Mouse (Mus musculus) CH12.LX (cell line): ENCODE results near the gene Nacc1. TPM values are rescaled to one million over a fixed set of nuclear protein-coding genes. Genes with fewer than 3 reads are reported as not detected.

Experiments
- DNase-seq: peaks from one replicate; pipeline ENCODE4 v3.0.0-alpha.2; 2013; ENCODE audit errors: extremely low read depth
- H3K27ac ChIP-seq: 2 replicates; pipeline ENCODE4 v1.5.1; 2012; ENCODE audit warnings: low read depth, mild to moderate bottlenecking, control low read depth, moderate library complexity; ENCODE audit not compliant: insufficient read depth
- H3K27me3 ChIP-seq: replicated peaks from 2 replicates; pipeline ENCODE3; 2012; ENCODE audit warnings: inconsistent platforms
- H3K36me3 ChIP-seq, 2 experiments: replicated peaks in 1 of 2; 2 replicates each; pipeline versions ENCODE3 to v1.6.1; 2012; ENCODE audit warnings: inconsistent platforms in 1 of 2, low read length in 1 of 2, mild to moderate bottlenecking in 1 of 2, mixed read lengths in 1 of 2, moderate library complexity in 1 of 2; ENCODE audit not compliant: control insufficient read depth in 1 of 2, insufficient read depth in 1 of 2
- H3K4me1 ChIP-seq, 2 experiments: 2 replicates each; pipeline ENCODE4 v1.6.1; 2012; ENCODE audit warnings: inconsistent platforms in 1 of 2, moderate library complexity in 1 of 2; ENCODE audit not compliant: insufficient read depth in 2 of 2, control insufficient read depth in 1 of 2
- H3K4me2 ChIP-seq: 2 replicates; pipeline ENCODE4 v1.6.1; 2012; ENCODE audit warnings: low read depth, mild to moderate bottlenecking, control low read depth; ENCODE audit not compliant: poor library complexity, insufficient read depth, severe bottlenecking
- H3K4me3 ChIP-seq, 3 experiments: fragments of 150-350 bp in 1 of 3; sonication (generic) in 1 of 3; replicated peaks in 1 of 3; 2 replicates each; pipeline versions ENCODE3 to v1.5.1; 2011 to 2012; ENCODE audit warnings: low read depth in 2 of 3, low read length in 2 of 3, mild to moderate bottlenecking in 2 of 3, moderate library complexity in 2 of 3, control low read depth in 1 of 3, improper control_type of control experiment in 1 of 3, inconsistent platforms in 1 of 3, mixed read lengths in 1 of 3; ENCODE audit not compliant: poor library complexity in 1 of 3
- H3K79me2 ChIP-seq: replicated peaks from 2 replicates; pipeline ENCODE4 v1.6.1; 2012; ENCODE audit warnings: mild to moderate bottlenecking, moderate library complexity; ENCODE audit not compliant: control insufficient read depth, poor library complexity, insufficient read depth, severe bottlenecking; ENCODE audit errors: extremely low read depth
- H3K9ac ChIP-seq: 2 replicates; pipeline ENCODE4 v1.6.1; 2012; ENCODE audit warnings: low read depth, mild to moderate bottlenecking, control low read depth, moderate library complexity; ENCODE audit not compliant: insufficient read depth
- H3K9me3 ChIP-seq: replicated peaks from 2 replicates; pipeline ENCODE3; 2012; ENCODE audit warnings: low read length, inconsistent platforms, mixed read lengths
- BHLHE40 ChIP-seq: IDR thresholded peaks from 2 replicates; pipeline ENCODE4 v1.6.1; 2011; ENCODE audit warnings: mild to moderate bottlenecking, low read depth, low read length, improper control_type of control experiment
- CHD1 ChIP-seq: IDR thresholded peaks from 2 replicates; pipeline ENCODE4 v1.6.1; 2012; ENCODE audit warnings: low read depth, low read length, improper control_type of control experiment, inconsistent platforms
- CHD2 ChIP-seq: IDR thresholded peaks from 2 replicates; pipeline ENCODE4 v1.6.1; 2011; ENCODE audit warnings: low read length, improper control_type of control experiment
- CTCF ChIP-seq, 2 experiments: IDR thresholded peaks in 1 of 2; conservative IDR thresholded peaks in 1 of 2; 2 replicates each; pipeline ENCODE4 v1.5.1; 2011 to 2012; ENCODE audit warnings: low read depth in 2 of 2, low read length in 2 of 2, improper control_type of control experiment in 1 of 2, inconsistent platforms in 1 of 2, mild to moderate bottlenecking in 1 of 2, moderate library complexity in 1 of 2
- E2F4 ChIP-seq: IDR thresholded peaks from 2 replicates; pipeline ENCODE4 v1.6.1; 2011; ENCODE audit warnings: low read depth, low read length, improper control_type of control experiment; ENCODE audit not compliant: insufficient replicate concordance
- ELF1 ChIP-seq: IDR thresholded peaks from 2 replicates; pipeline ENCODE4 v1.6.1; 2014; ENCODE audit warnings: low read depth, mild to moderate bottlenecking, inconsistent platforms, low read length, improper control_type of control experiment
- EP300 ChIP-seq: IDR thresholded peaks from 2 replicates; pipeline ENCODE4 v1.6.1; 2011; ENCODE audit warnings: low read length, improper control_type of control experiment
- ETS1 ChIP-seq: conservative IDR thresholded peaks from 2 replicates; pipeline ENCODE4 v1.6.1; 2012; ENCODE audit warnings: low read depth, mild to moderate bottlenecking, inconsistent platforms, low read length, improper control_type of control experiment, moderate library complexity
- GABPA ChIP-seq: IDR thresholded peaks from 2 replicates; pipeline ENCODE4 v1.6.1; 2012; ENCODE audit warnings: low read depth, low read length, improper control_type of control experiment, inconsistent platforms; ENCODE audit not compliant: insufficient replicate concordance
- HCFC1 ChIP-seq: IDR thresholded peaks from 2 replicates; pipeline ENCODE4 v1.6.1; 2012; ENCODE audit warnings: low read depth, mild to moderate bottlenecking, inconsistent platforms, low read length, improper control_type of control experiment
- IRF4 ChIP-seq: IDR thresholded peaks from 2 replicates; pipeline ENCODE4 v1.6.1; 2014; ENCODE audit warnings: low read depth, mild to moderate bottlenecking, inconsistent platforms, low read length, improper control_type of control experiment
- JUN ChIP-seq: IDR thresholded peaks from 2 replicates; pipeline ENCODE4 v1.6.1; 2011; ENCODE audit warnings: low read depth, mild to moderate bottlenecking, low read length, improper control_type of control experiment, moderate library complexity; ENCODE audit not compliant: insufficient read depth
- JUND ChIP-seq: conservative IDR thresholded peaks from 2 replicates; pipeline ENCODE4 v1.6.1; 2011; ENCODE audit warnings: low read depth, low read length, improper control_type of control experiment
- KAT2A ChIP-seq: IDR thresholded peaks from 2 replicates; pipeline ENCODE4 v1.6.1; 2012; ENCODE audit warnings: low read length, improper control_type of control experiment, inconsistent platforms; ENCODE audit not compliant: insufficient replicate concordance
- MAFK ChIP-seq: IDR thresholded peaks from 2 replicates; pipeline ENCODE4 v1.6.1; 2011; ENCODE audit warnings: low read length, improper control_type of control experiment; ENCODE audit not compliant: insufficient replicate concordance
- MAX ChIP-seq: IDR thresholded peaks from 2 replicates; pipeline ENCODE4 v1.6.1; 2011; ENCODE audit warnings: low read length, improper control_type of control experiment
- MAZ ChIP-seq: IDR thresholded peaks from 2 replicates; pipeline ENCODE4 v1.6.1; 2012; ENCODE audit warnings: low read depth, mild to moderate bottlenecking, inconsistent platforms, low read length, improper control_type of control experiment, moderate library complexity
- MEF2A ChIP-seq: IDR thresholded peaks from 2 replicates; pipeline ENCODE4 v1.6.1; 2014; ENCODE audit warnings: low read depth, mild to moderate bottlenecking, inconsistent platforms, low read length, improper control_type of control experiment, borderline replicate concordance
- MXI1 ChIP-seq: IDR thresholded peaks from 2 replicates; pipeline ENCODE4 v1.6.1; 2011; ENCODE audit warnings: mild to moderate bottlenecking, low read depth, low read length, improper control_type of control experiment
- MYC ChIP-seq: IDR thresholded peaks from 2 replicates; pipeline ENCODE4 v1.6.1; 2011; ENCODE audit warnings: low read depth, mild to moderate bottlenecking, improper control_type of control experiment, low read length
- NELFE ChIP-seq: IDR thresholded peaks from 2 replicates; pipeline ENCODE4 v1.6.1; 2011; ENCODE audit warnings: low read depth, low read length, improper control_type of control experiment
- NRF1 ChIP-seq: IDR thresholded peaks from 2 replicates; pipeline ENCODE4 v1.6.1; 2014; ENCODE audit warnings: low read depth, mild to moderate bottlenecking, inconsistent platforms, low read length, improper control_type of control experiment, moderate library complexity
- PAX5 ChIP-seq: IDR thresholded peaks from 2 replicates; pipeline ENCODE4 v1.6.1; 2012; ENCODE audit warnings: low read length, inconsistent platforms, mixed read lengths
- POLR2A ChIP-seq: IDR thresholded peaks from 2 replicates; pipeline ENCODE4 v1.6.1; 2011; ENCODE audit warnings: low read depth, mild to moderate bottlenecking, improper control_type of control experiment, low read length
- POLR2AphosphoS2 ChIP-seq: IDR thresholded peaks from 2 replicates; pipeline ENCODE4 v1.6.1; 2011; ENCODE audit warnings: low read depth, low read length, improper control_type of control experiment
- RAD21 ChIP-seq: IDR thresholded peaks from 2 replicates; pipeline ENCODE4 v1.6.1; 2011; ENCODE audit warnings: low read depth, mild to moderate bottlenecking, low read length, improper control_type of control experiment, moderate library complexity
- RCOR1 ChIP-seq: conservative IDR thresholded peaks from 2 replicates; pipeline ENCODE4 v1.6.1; 2012; ENCODE audit warnings: low read depth, mild to moderate bottlenecking, inconsistent platforms, low read length, improper control_type of control experiment
- SIN3A ChIP-seq: IDR thresholded peaks from 2 replicates; pipeline ENCODE4 v1.6.1; 2012; ENCODE audit warnings: low read length, improper control_type of control experiment, inconsistent platforms
- SMC3 ChIP-seq: IDR thresholded peaks from 2 replicates; pipeline ENCODE4 v1.6.1; 2011; ENCODE audit warnings: low read depth, low read length, improper control_type of control experiment
- TBP ChIP-seq: conservative IDR thresholded peaks from 2 replicates; pipeline ENCODE4 v1.6.1; 2011; ENCODE audit warnings: low read depth, low read length, improper control_type of control experiment
- TCF12 ChIP-seq: IDR thresholded peaks from 2 replicates; pipeline ENCODE4 v1.6.1; 2014; ENCODE audit warnings: low read depth, mild to moderate bottlenecking, inconsistent platforms, low read length, improper control_type of control experiment
- UBTF ChIP-seq: IDR thresholded peaks from 2 replicates; pipeline ENCODE4 v1.6.1; 2012; ENCODE audit warnings: low read depth, mild to moderate bottlenecking, inconsistent platforms, low read length, improper control_type of control experiment, moderate library complexity
- USF1 ChIP-seq: IDR thresholded peaks from 2 replicates; pipeline ENCODE4 v1.6.1; 2014; ENCODE audit warnings: low read depth, mild to moderate bottlenecking, inconsistent platforms, low read length, improper control_type of control experiment
- USF2 ChIP-seq: conservative IDR thresholded peaks from 2 replicates; pipeline ENCODE4 v1.6.1; 2011; ENCODE audit warnings: low read depth, low read length, improper control_type of control experiment
- ZC3H11A ChIP-seq: IDR thresholded peaks from 2 replicates; pipeline ENCODE4 v1.6.1; 2012; ENCODE audit warnings: low read depth, mild to moderate bottlenecking, inconsistent platforms, low read length, improper control_type of control experiment
- ZKSCAN1 ChIP-seq: IDR thresholded peaks from 2 replicates; pipeline ENCODE4 v1.6.1; 2012; ENCODE audit warnings: low read depth, inconsistent platforms, low read length, improper control_type of control experiment, borderline replicate concordance
- ZMIZ1 ChIP-seq: IDR thresholded peaks from 2 replicates; pipeline ENCODE4 v1.6.1; 2012; ENCODE audit warnings: low read depth, mild to moderate bottlenecking, inconsistent platforms, low read length, improper control_type of control experiment
- ZNF384 ChIP-seq: IDR thresholded peaks from 2 replicates; pipeline ENCODE4 v1.6.1; 2012; ENCODE audit warnings: low read depth, low read length, improper control_type of control experiment, inconsistent platforms
- dilution Hi-C: fragments of 300-500 bp; cut with MboI; formaldehyde crosslinking; loops from 2 replicates; pipeline ENCODE4 v1.14.3; 2020; ENCODE audit warnings: low sequenced_read_pairs; ENCODE audit not compliant: extremely low pct_unique_long_range_greater_than_20kb, extremely low pct_ligation_motif_present
- in situ Hi-C: fragments of 300-500 bp; cut with MboI; formaldehyde crosslinking; loops from 3 replicates; pipeline ENCODE4 v1.14.3; 2019; ENCODE audit warnings: low sequenced_read_pairs, low pct_ligation_motif_present, low pct_unique_long_range_greater_than_20kb, mixed read lengths
- polyA plus RNA-seq: library from polyadenylated mRNA; unstranded; fragments of >175 nt; gene quantifications from 2 replicates; pipeline ENCODE4 v1.2.1, GENCODE M21; 2012; ENCODE audit warnings: low read depth; ENCODE audit not compliant: insufficient read length
- total RNA-seq, 2 experiments: library from RNA; depleted of rRNA; stranded (reverse); fragments of 300-350 nt in 1 of 2; fragments of >200 nt in 1 of 2; gene quantifications; 2 replicates each; pipeline ENCODE4 v1.2.3; 2012 to 2014

The Nacc1 gene
- total and polyA plus RNA-seq, 3 experiments: 23.3 to 84.1 (median 45.1) TPM

DNA sequence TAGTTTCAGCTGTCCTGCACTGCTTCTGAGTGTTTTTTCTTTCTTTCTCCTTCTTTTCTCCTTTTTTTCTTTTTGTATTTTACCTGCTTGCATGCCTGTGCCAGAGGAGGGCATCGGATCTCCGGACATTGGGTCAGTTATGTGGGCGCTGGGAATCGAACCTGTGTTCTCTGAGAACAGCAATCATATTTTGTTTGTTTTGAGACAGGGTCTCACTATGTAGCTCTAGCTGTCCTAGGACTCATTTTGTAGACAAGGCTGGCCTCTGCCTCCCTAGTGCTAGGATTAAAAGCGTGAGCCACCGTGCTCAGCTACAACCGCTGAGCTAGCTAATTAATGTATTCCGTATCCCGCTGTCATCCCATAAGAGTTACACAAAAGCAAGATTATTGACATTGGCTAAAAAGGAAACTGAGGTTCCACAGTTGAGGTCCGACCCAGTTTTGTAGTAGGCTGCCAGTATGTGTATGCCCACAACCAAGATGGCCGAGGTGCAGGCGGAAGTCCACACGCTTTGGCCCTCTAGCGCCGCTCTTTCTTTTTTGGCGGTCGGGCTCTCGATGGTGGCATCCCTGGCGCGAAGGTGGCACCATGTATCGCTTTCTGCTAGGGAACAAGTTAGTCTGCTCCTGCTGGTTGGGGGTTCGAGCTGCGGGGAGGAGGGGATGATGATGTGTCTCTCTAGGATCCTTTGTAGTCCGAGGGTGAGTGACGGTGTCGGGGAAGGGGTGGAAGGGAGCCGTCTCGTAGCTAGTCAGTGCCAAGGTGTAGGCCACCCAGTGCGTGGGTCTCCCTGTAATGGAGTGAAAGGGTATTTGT is 22.9 kb downstream of the Nacc1 start:
- H3K4me2 ChIP-seq: peak overlapping the region; percentile 88
- H3K36me3 ChIP-seq: peaks cover 6 to 22% of the 10 kb centered on the region in 2 experiments
- dilution Hi-C loops: no loop called here
- peak overlapping the region; percentile 73 to 82 (median 79) for H3K4me3 ChIP-seq
- H3K79me2 ChIP-seq: peaks cover 23% of the 10 kb centered on the region
- in situ Hi-C loops: no loop called here
- DNase-seq: peak; percentile 85
- TF ChIP-seq CTCF (conservative IDR thresholded peaks at IDR 0.05 in 1 of 2, IDR thresholded peaks at IDR 0.05 in 1 of 2; ENCODE audit: low read depth in 2 of 2, low read length in 2 of 2) (peak in 1 of 2 experiments; percentile 57; a peak in 2 of 4 replicates), KAT2A (peak; percentile 92; the same call in 1 of the 2 replicates), MAFK (no peak; the same call in 1 of the 2 replicates), BHLHE40 (no peak), SMC3 (no peak), RCOR1 (no peak), MYC (peak; percentile 42; the same call in 1 of the 2 replicates), ELF1 (peak; percentile 88), TBP (peak; percentile 76), ZNF384 (no peak), MEF2A (peak; percentile 68), CHD1 (peak; percentile 22; the same call in 1 of the 2 replicates), RAD21 (no peak), E2F4 (peak; percentile 86; the same call in 1 of the 2 replicates), ETS1 (no peak; the same call in none of the 2 replicates), POLR2A (peak; percentile 76), EP300 (no peak), NRF1 (peak; percentile 72), SIN3A (peak; percentile 89), GABPA (peak; percentile 62; the same call in 1 of the 2 replicates), HCFC1 (peak; percentile 96), JUND (no peak), ZMIZ1 (peak; percentile 62), ZKSCAN1 (no peak), NELFE (peak; percentile 76), USF1 (no peak), IRF4 (peak; percentile 48), POLR2AphosphoS2 (0 out of 2 replicates have a peak, but pooled peaks have one; percentile 62), UBTF (peak; percentile 70; the same call in 1 of the 2 replicates), CHD2 (peak; percentile 62), MAX (0 out of 2 replicates have a peak, but pooled peaks have one; percentile 69), USF2 (no peak), TCF12 (peak; percentile 90), MXI1 (0 out of 2 replicates have a peak, but pooled peaks have one; percentile 14), JUN (no peak), ZC3H11A (no peak), PAX5 (no peak), MAZ (no peak; the same call in 1 of the 2 replicates)
- peak overlapping the region; percentile 75 for H3K9ac ChIP-seq
- H3K9me3 ChIP-seq: no peaks in the 10 kb centered on the region
- H3K27me3 ChIP-seq: no peaks in the 10 kb centered on the region
- H3K4me1 ChIP-seq: peaks cover 3 to 35% of the 10 kb centered on the region in 2 experiments; a peak in 2 of 4 replicates
- peak overlapping the region; percentile 83 for H3K27ac ChIP-seq
